Mouse (Mus musculus) erythroblast, embryonic 14.5 days (primary cell): ENCODE measurements around the gene Utrn. TPM values are rescaled to one million over a fixed set of nuclear protein-coding genes. Genes with fewer than 3 reads are reported as not detected.
"Not testable (repeated sequence)": the region's sequence is repeated elsewhere in the genome, so short reads cannot be mapped to it uniquely, and the experiment has no call there.

ENCODE experiments used
- H3K27me3 ChIP-seq: 2 replicates; pipeline ENCODE4 v1.6.1; 2012; ENCODE audit warnings: inconsistent platforms; ENCODE audit not compliant: control insufficient read depth
- H3K36me3 ChIP-seq: 2 replicates; pipeline ENCODE4 v1.6.1; 2012; ENCODE audit warnings: mild to moderate bottlenecking, inconsistent platforms; ENCODE audit not compliant: control insufficient read depth
- H3K4me1 ChIP-seq: 2 replicates; pipeline ENCODE4 v1.6.1; 2012; ENCODE audit warnings: inconsistent platforms; ENCODE audit not compliant: control insufficient read depth
- H3K4me3 ChIP-seq: replicated peaks from 2 replicates; pipeline ENCODE3; 2012; ENCODE audit warnings: moderate library complexity, mild to moderate bottlenecking, inconsistent platforms
- H3K9me3 ChIP-seq: 2 replicates; pipeline ENCODE4 v1.6.1; 2012; ENCODE audit warnings: low read length, inconsistent platforms, mixed read lengths; ENCODE audit not compliant: control insufficient read depth
- GATA1 ChIP-seq: IDR thresholded peaks from 2 replicates; pipeline ENCODE4 v1.6.1; 2012; ENCODE audit warnings: low read length, inconsistent platforms, mixed read lengths
- TAL1 ChIP-seq: IDR thresholded peaks from 3 replicates; pipeline ENCODE4 v1.6.1; 2012; ENCODE audit warnings: low read length, inconsistent platforms, mixed read lengths
- polyA plus RNA-seq: library from polyadenylated mRNA; stranded (reverse); fragments of >175 nt; gene quantifications from 2 replicates; pipeline ENCODE4 v1.2.3, GENCODE M21; 2012

Utrn gene
- polyA plus RNA-seq, 1 experiment: 0.01 TPM

GRCm38 (mm10) chr10:12615723-12616122 lies 253.4 kb downstream of the Utrn start:
- H3K9me3 ChIP-seq: no peaks in the 10 kb centered on the region
- no peaks in the 10 kb centered on the region for H3K36me3 ChIP-seq
- H3K4me1 ChIP-seq: no peaks in the 10 kb centered on the region
- TF ChIP-seq GATA1 (no peak), TAL1 (no peak)
- H3K27me3 ChIP-seq: no peaks in the 10 kb centered on the region
- H3K4me3 ChIP-seq: no peak overlapping the region

DNA sequence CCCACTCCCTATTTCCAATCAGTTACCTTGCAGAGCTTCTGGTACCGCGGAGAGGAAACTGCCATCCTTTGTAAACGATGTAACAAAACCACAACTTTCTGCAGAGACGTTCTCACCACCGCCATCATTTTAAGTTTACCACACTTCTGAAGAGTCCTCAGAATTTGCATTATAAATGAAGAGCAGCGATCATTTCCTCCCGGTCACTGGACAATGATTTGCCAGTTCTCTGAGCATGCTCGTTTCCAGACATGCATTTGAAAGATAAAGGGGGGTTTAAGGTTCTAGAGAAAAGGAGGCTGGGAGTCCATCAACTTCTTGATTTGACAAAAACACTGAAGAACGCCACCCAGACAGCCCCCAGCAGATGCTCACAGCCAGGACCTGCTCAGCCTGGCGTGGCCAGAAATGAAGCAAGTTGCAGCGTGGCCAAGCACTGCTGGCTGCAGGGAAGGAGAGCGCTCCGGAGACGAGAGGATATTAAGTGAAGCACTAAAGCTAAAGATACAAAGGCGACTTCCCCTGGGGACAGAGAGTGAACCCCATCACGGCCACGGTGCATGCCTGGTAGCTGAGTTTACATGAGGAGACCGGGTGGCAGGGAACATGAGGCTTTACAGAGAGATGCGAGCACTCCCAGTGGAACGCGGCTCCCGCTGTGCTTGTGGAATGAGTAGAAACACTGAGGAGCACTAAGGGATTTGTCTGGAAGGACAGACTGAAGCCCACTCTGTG lies 254.5 kb downstream of the Utrn start:
- Histone ChIP-seq H3K4me1 (no peaks in the 10 kb centered on the region), H3K4me3 (no peak overlapping the region), H3K27me3 (no peaks in the 10 kb centered on the region), H3K9me3 (no peaks in the 10 kb centered on the region), H3K36me3 (no peaks in the 10 kb centered on the region)
- TF ChIP-seq TAL1 (no peak), GATA1 (no peak)

GRCm38 (mm10) chr10:12612235-12612863 lies 256.8 kb downstream of the Utrn start:
- TF ChIP-seq GATA1 (no peak), TAL1 (no peak)
- H3K36me3 ChIP-seq: no peaks in the 10 kb centered on the region
- no peak overlapping the region for H3K4me3 ChIP-seq
- H3K9me3 ChIP-seq: no peaks in the 10 kb centered on the region
- no peaks in the 10 kb centered on the region for H3K27me3 ChIP-seq
- no peaks in the 10 kb centered on the region for H3K4me1 ChIP-seq

DNA sequence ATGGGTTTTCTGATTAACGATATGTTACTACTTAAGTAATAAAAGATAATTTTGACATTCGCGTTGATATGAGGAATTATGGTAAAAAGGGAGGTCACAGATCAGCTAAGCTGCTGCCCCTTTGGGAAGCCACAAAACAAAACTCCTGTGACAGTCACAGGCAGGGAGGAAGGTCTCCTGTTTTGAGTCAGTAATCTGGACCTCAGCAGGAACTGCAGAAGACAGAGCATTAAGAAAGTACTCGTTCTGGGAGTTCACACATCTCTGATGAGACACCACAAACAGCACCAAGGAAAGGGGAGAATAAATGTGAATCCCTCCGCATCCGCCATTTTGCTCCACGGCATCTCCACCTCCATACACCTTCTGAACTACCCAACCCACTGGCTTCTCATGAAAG lies 259.3 kb downstream of the Utrn start:
- no peaks in the 10 kb centered on the region for H3K4me1 ChIP-seq
- H3K9me3 ChIP-seq: no peaks in the 10 kb centered on the region
- H3K36me3 ChIP-seq: no peaks in the 10 kb centered on the region
- TF ChIP-seq TAL1 (no peak), GATA1 (no peak)
- H3K4me3 ChIP-seq: no peak overlapping the region
- no peaks in the 10 kb centered on the region for H3K27me3 ChIP-seq

DNA sequence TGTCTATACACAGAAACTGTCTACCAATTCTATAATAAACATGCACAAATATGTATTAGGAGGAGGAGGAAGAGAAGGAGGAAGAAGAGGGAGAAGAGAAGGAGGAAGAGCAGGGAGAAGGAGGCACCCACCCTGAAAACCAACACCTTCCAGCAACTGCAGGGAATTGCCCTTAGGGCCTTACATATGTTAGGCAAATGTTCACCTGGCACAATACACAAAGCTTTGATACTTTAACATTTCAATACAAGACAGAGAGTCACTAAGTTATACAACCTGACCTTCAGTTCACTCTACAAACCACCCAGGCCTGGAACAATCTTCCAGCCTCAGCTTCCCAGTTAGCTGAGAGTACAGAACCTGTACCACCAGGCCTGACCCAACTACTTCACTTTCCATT lies 260.5 kb downstream of the Utrn start:
- Histone ChIP-seq H3K36me3 (no peaks in the 10 kb centered on the region), H3K9me3 (no peaks in the 10 kb centered on the region), H3K27me3 (no peaks in the 10 kb centered on the region), H3K4me3 (no peak overlapping the region), H3K4me1 (no peaks in the 10 kb centered on the region)
- TF ChIP-seq TAL1 (no peak), GATA1 (no peak)

GRCm38 (mm10) chr10:12607180-12607579 lies 262.0 kb downstream of the Utrn start:
- not testable (repeated sequence) for H3K4me1 ChIP-seq, H3K36me3 ChIP-seq, H3K27me3 ChIP-seq, H3K9me3 ChIP-seq, H3K4me3 ChIP-seq

DNA sequence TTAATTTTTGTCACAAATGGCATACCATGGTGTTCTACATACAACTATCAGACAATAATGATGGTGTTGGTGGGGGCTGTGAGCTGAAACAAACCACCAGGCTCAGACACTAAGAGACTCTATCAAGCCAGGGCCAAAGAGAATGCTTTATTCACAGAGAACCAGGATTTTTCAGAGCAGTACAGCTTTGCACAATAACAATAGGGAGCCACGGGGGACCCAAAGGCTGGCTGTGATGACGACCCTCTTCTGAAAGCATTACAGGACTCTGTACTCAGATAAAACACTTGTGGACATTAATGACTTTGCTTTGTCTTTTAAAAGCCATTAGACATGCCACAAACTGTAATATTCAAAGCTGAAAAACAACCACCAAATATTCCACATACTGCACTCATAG lies 273.8 kb downstream of the Utrn start:
- Histone ChIP-seq H3K4me1 (no peaks in the 10 kb centered on the region), H3K36me3 (no peaks in the 10 kb centered on the region), H3K9me3 (no peaks in the 10 kb centered on the region), H3K4me3 (no peak overlapping the region), H3K27me3 (no peaks in the 10 kb centered on the region)
- no peak for TF ChIP-seq GATA1
- TF ChIP-seq TAL1: no peak

- H3K4me1 ChIP-seq: no peaks in the 10 kb centered on the region
- no peak overlapping the region for H3K4me3 ChIP-seq
- no peaks in the 10 kb centered on the region for H3K9me3 ChIP-seq
- no peaks in the 10 kb centered on the region for H3K36me3 ChIP-seq
- TF ChIP-seq TAL1 (no peak), GATA1 (no peak)
- H3K27me3 ChIP-seq: no peaks in the 10 kb centered on the region
Observed at GRCm38 (mm10) chr10:12594958-12595357, 274.2 kb downstream of the Utrn start.

GRCm38 (mm10) chr10:12593071-12593470 lies 276.1 kb downstream of the Utrn start:
- H3K27me3 ChIP-seq: no peaks in the 10 kb centered on the region
- TF ChIP-seq TAL1: no peak
- TF ChIP-seq GATA1: no peak
- no peaks in the 10 kb centered on the region for H3K9me3 ChIP-seq
- H3K4me1 ChIP-seq: no peaks in the 10 kb centered on the region
- no peaks in the 10 kb centered on the region for H3K36me3 ChIP-seq
- H3K4me3 ChIP-seq: no peak overlapping the region

GRCm38 (mm10) chr10:12591946-12592345 lies 277.2 kb downstream of the Utrn start:
- H3K36me3 ChIP-seq: no peaks in the 10 kb centered on the region
- no peak overlapping the region for H3K4me3 ChIP-seq
- H3K4me1 ChIP-seq: no peaks in the 10 kb centered on the region
- no peaks in the 10 kb centered on the region for H3K27me3 ChIP-seq
- no peaks in the 10 kb centered on the region for H3K9me3 ChIP-seq
- TF ChIP-seq TAL1 (no peak), GATA1 (no peak)
